Mouse (Mus musculus) adrenal gland, adult 2 months (tissue): ENCODE measurements around the gene Pou3f1. TPM values are rescaled to one million over a fixed set of nuclear protein-coding genes. Genes with fewer than 3 reads are reported as not detected.

Experiments
- polyA plus RNA-seq: library from polyadenylated mRNA; depleted of rRNA; stranded (reverse); fragments of >200 nt; gene quantifications from 2 replicates; pipeline ENCODE4 v1.2.3, GENCODE M21; 2012; rRNA removed
- total RNA-seq, 2 experiments: library from RNA; stranded (reverse); gene quantifications; 2 replicates each; pipeline ENCODE4 v1.2.3; 2021

The Pou3f1 gene
- total and polyA plus RNA-seq, 3 experiments = 0.10 to 0.15 TPM; not detected in 1

Other genes starting within 250 kb of the Pou3f1 start
- gene 3100002H09Rik, start 46.0 kb upstream of the Pou3f1 start, total RNA-seq = not detected
- not detected in 2 replicates for gene 3100002H09Rik, start 46.0 kb upstream of the Pou3f1 start, polyA plus RNA-seq
- 10 to 100 TPM; 33.4 to 33.5 TPM for gene Utp11, start 36.8 kb downstream of the Pou3f1 start, total RNA-seq
- 2.0 and 2.1 TPM in 2 replicates for gene Utp11, start 36.8 kb downstream of the Pou3f1 start, polyA plus RNA-seq
- gene Fhl3, start 43.9 kb downstream of the Pou3f1 start, total RNA-seq = 10 to 100 TPM in 1 of 2 experiments, 1 to 10 TPM in 1; 6.6 to 15.7 TPM
- gene Fhl3, start 43.9 kb downstream of the Pou3f1 start, polyA plus RNA-seq = 23.6 and 27.6 TPM in 2 replicates
- gene Sf3a3, start 58.0 kb downstream of the Pou3f1 start, total RNA-seq = 10 to 100 TPM; 30.6 to 40.0 TPM
- gene Sf3a3, start 58.0 kb downstream of the Pou3f1 start, polyA plus RNA-seq = 2.8 and 3.8 TPM in 2 replicates
- gene Inpp5b, start 85.0 kb downstream of the Pou3f1 start, total RNA-seq = 10 to 100 TPM; 20.1 to 26.0 TPM
- gene Inpp5b, start 85.0 kb downstream of the Pou3f1 start, polyA plus RNA-seq = 11.9 and 16.3 TPM in 2 replicates
- 10 to 100 TPM; 22.8 to 25.3 TPM for gene Mtf1, start 145.3 kb downstream of the Pou3f1 start, total RNA-seq
- 5.5 and 7.1 TPM in 2 replicates for gene Mtf1, start 145.3 kb downstream of the Pou3f1 start, polyA plus RNA-seq
- 10 to 100 TPM; 34.9 to 39.5 TPM for gene Yrdc, start 193.9 kb downstream of the Pou3f1 start, total RNA-seq
- 45.0 and 48.5 TPM in 2 replicates for gene Yrdc, start 193.9 kb downstream of the Pou3f1 start, polyA plus RNA-seq
- 10 to 100 TPM; 29.3 to 47.0 TPM for gene 1110065P20Rik, start 194.4 kb downstream of the Pou3f1 start, total RNA-seq
- gene 1110065P20Rik, start 194.4 kb downstream of the Pou3f1 start, polyA plus RNA-seq = 63.4 and 70.0 TPM in 2 replicates
- gene Maneal, start 205.4 kb downstream of the Pou3f1 start, total RNA-seq = 1 to 10 TPM; 4.7 TPM
- gene Maneal, start 205.4 kb downstream of the Pou3f1 start, polyA plus RNA-seq = 5.9 and 6.5 TPM in 2 replicates
- 1 to 10 TPM; 1.7 to 2.9 TPM for gene Epha10, start 224.1 kb downstream of the Pou3f1 start, total RNA-seq
- 3.3 TPM in 2 replicates for gene Epha10, start 224.1 kb downstream of the Pou3f1 start, polyA plus RNA-seq